In the genomic region with DNA sequence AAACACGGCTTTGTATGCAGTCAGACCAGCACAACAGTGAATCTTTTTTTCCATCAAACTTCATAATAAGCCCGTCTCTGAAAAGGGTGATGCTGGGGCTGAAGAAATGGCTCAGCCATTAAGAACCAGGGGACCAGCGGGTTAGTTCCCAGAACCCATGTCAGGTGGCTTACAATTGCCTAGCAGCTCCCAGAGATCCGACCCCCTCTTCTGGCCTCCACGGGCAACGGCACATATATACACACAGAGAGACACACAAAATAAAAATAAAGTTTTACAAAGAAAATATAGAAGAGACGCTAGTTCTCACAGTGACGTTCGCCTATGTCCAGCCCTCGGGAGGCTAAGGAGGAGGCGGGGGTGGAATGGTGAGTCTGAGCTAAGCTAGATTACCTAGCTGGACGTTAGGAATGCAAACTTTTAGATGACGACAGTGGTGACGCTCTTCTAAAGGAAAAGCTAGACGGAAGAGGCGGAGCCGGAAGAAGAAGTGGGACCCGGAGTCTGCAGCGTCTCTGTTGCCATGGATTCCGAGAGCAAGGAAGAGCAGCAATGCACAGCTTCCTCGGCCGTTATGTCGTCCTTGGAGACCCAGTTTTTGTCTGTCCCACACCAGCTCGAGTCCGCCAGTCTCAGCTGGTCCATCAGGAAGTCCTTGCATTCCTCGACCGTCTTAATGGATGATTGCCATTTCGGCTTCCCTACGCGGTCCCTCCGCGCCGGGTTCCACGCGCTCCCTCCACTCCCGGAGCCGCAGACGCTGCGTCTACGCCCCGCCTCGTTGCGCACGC, we compare ENCODE assay signal across 8 mouse cellular contexts. TPM values are rescaled to one million over a fixed set of nuclear protein-coding genes. Genes with fewer than 3 reads are reported as not detected.
A peak's percentile ranks its signal among the peaks of the same experiment; 100 is the strongest.
DNase-seq lines count a peak whose midpoint lies in the region.

A gene (plus strand): TSS at position 487 of the 791 bp plus-strand sequence.

- peak; percentile 14 for DNase-seq in cerebellum, adult 11-12 months
- DNase-seq in cerebellum, adult 11 months, result no peak
- peak; percentile 82 for DNase-seq in embryo, embryonic 11.5 days (ENCODE audit: low read depth, low spot score)
- DNase-seq in heart, adult 18-20 months, result peak; percentile 85 to 90
- DNase-seq in kidney, adult 11 months, result peak; percentile 86
- peak; percentile 81 for DNase-seq in left cerebral cortex, postnatal 36 days (ENCODE audit: low spot score in 2 of 2)
- DNase-seq in mesoderm, embryonic 11.5 days (ENCODE audit: low read depth, low spot score), result peak; percentile 91
- DNase-seq in spleen, adult 12 weeks (ENCODE audit: low spot score), result peak; percentile 21

- intact Hi-C loops in left cerebral cortex, postnatal 36 days (cut with DNase I), result no loop called here

RNA-seq across cellular contexts. Expression of the gene that starts here (rescaled TPM):
- under 1 TPM in 1 of 2 experiments, not detected in 1; 0.64 TPM for total RNA-seq in heart, adult 18-20 months (2021)
- total RNA-seq in left cerebral cortex, postnatal 36 days (2021), result 1 to 10 TPM; 4.1 to 5.1 TPM

Comparison
In these comparisons a context has a peak if more than half of its experiments do, and no peak if none do; other contexts are left out.
1. Peak in DNase-seq in heart, adult 18-20 months; RNA of the gene not detected or under 1 TPM.